Mouse (Mus musculus) forebrain, embryonic 11.5 days (tissue): ENCODE results near the gene Xpo5. TPM values are rescaled to one million over a fixed set of nuclear protein-coding genes. Genes with fewer than 3 reads are reported as not detected.

Experiments used
- ATAC-seq: fragments of 200-750 bp; cut with Nextera tagmentation; replicated peaks from 2 replicates; pipeline ENCODE4 v1.8.0; 2017; ENCODE audit warnings: moderate TSS enrichment; ENCODE audit not compliant: low FRiP score
- DNase-seq: peaks from one replicate; pipeline ENCODE4 v3.0.0-alpha.2; 2017; ENCODE audit warnings: low spot score
- H3K27ac ChIP-seq: fragments of 300-500 bp; sonication (generic); 2 replicates; pipeline ENCODE4 v1.5.1; 2014; ENCODE audit warnings: low read depth, low read length
- H3K27me3 ChIP-seq: fragments of 300-500 bp; sonication (generic); 2 replicates; pipeline ENCODE4 v1.6.1; 2014; ENCODE audit warnings: mild to moderate bottlenecking, low read length, mixed read lengths; ENCODE audit not compliant: control insufficient read depth, insufficient read depth
- H3K36me3 ChIP-seq: fragments of 300-500 bp; sonication (generic); 2 replicates; pipeline ENCODE4 v1.6.1; 2014; ENCODE audit warnings: mild to moderate bottlenecking, low read length, moderate library complexity, mixed read lengths; ENCODE audit not compliant: control insufficient read depth, insufficient read depth
- H3K4me1 ChIP-seq: fragments of 300-500 bp; sonication (generic); replicated peaks from 2 replicates; pipeline ENCODE4 v1.6.1; 2014; ENCODE audit warnings: low read length, mixed read lengths; ENCODE audit not compliant: control insufficient read depth, insufficient read depth
- H3K4me2 ChIP-seq: fragments of 300-500 bp; sonication (generic); 2 replicates; pipeline ENCODE4 v1.6.1; 2014; ENCODE audit warnings: low read depth, mild to moderate bottlenecking, low read length, moderate library complexity, mixed read lengths; ENCODE audit not compliant: severe bottlenecking
- H3K4me3 ChIP-seq: fragments of 300-500 bp; sonication (generic); 2 replicates; pipeline ENCODE4 v1.5.1; 2014; ENCODE audit warnings: low read depth, low read length
- H3K9ac ChIP-seq: fragments of 300-500 bp; sonication (generic); 2 replicates; pipeline ENCODE4 v1.6.1; 2014; ENCODE audit warnings: low read length
- H3K9me3 ChIP-seq: fragments of 300-500 bp; sonication (generic); 2 replicates; pipeline ENCODE4 v1.6.1; 2016; ENCODE audit warnings: low read length, mixed read lengths; ENCODE audit not compliant: control insufficient read depth
- WGBS: fragments of 180-500 bp; shearing (Covaris S2); extraction: QIAGEN DNeasy Blood & Tissue Kit; methylation state at CpG from one replicate; pipeline ENCODE4 v1.1.7; 2014; 5-methylcytosine and 5-hydroxymethylcytosine counted together
- polyA plus RNA-seq: library from polyadenylated mRNA; unstranded; fragments of >200 nt; fragmentation: Nextera tagmentation; extraction: Ambion mirVana; gene quantifications from 2 replicates; pipeline ENCODE4 v1.2.1, GENCODE M21; 2014

Xpo5 gene
- polyA plus RNA-seq, 1 experiment from 2014 or later = 76.7 TPM

- Histone ChIP-seq H3K4me3 (no peak overlapping the region), H3K9me3 (no peaks in the 10 kb centered on the region), H3K27me3 (no peaks in the 10 kb centered on the region), H3K4me2 (no peak overlapping the region), H3K27ac (no peak overlapping the region), H3K9ac (no peak overlapping the region), H3K36me3 (peaks cover 13% of the 10 kb centered on the region; the same call in 1 of the 2 replicates), H3K4me1 (no peaks in the 10 kb centered on the region)
- DNase-seq (no peak), ATAC-seq (no peak)
- WGBS = 93% methylated on average over 3 of the region's 3 CpGs
Observed at GRCm38 (mm10) chr17:46221601-46222000, 19.0 kb downstream of the Xpo5 start.

- DNase-seq (no peak), ATAC-seq (no peak)
- no peak overlapping the region for H3K4me2 ChIP-seq
Observed at GRCm38 (mm10) chr17:46227576-46227975, 25.0 kb downstream of the Xpo5 start.

GRCm38 (mm10) chr17:46236067-46236466 is 33.5 kb downstream of the Xpo5 start:
- Histone ChIP-seq H3K27ac (no peak overlapping the region), H3K36me3 (peaks cover 16% of the 10 kb centered on the region; the same call in 1 of the 2 replicates), H3K4me1 (no peaks in the 10 kb centered on the region), H3K9me3 (no peaks in the 10 kb centered on the region), H3K4me2 (no peak overlapping the region), H3K9ac (no peak overlapping the region), H3K4me3 (no peak overlapping the region), H3K27me3 (no peaks in the 10 kb centered on the region)
- no peak for ATAC-seq
- WGBS = 100% methylated on average over 1 of the region's 1 CpGs
- no peak for DNase-seq

More at GRCm38 (mm10) chr17:46227576-46227975, 25.0 kb downstream of the Xpo5 start:
- Histone ChIP-seq H3K9ac (no peak overlapping the region), H3K27me3 (no peaks in the 10 kb centered on the region), H3K4me3 (no peak overlapping the region), H3K4me1 (no peaks in the 10 kb centered on the region), H3K27ac (no peak overlapping the region), H3K36me3 (peaks cover 19% of the 10 kb centered on the region; the same call in 1 of the 2 replicates), H3K9me3 (no peaks in the 10 kb centered on the region)
- WGBS = 88% methylated on average over 7 of the region's 7 CpGs

- Histone ChIP-seq H3K36me3 (peaks cover 16% of the 10 kb centered on the region; the same call in 1 of the 2 replicates), H3K9me3 (no peaks in the 10 kb centered on the region), H3K9ac (no peak overlapping the region), H3K4me2 (no peak overlapping the region), H3K4me1 (no peaks in the 10 kb centered on the region), H3K4me3 (no peak overlapping the region), H3K27me3 (no peaks in the 10 kb centered on the region), H3K27ac (no peak overlapping the region)
- ATAC-seq (no peak), DNase-seq (no peak)
- 95% methylated on average over 6 of the region's 6 CpGs for WGBS
Observed at GRCm38 (mm10) chr17:46237079-46237478, 34.5 kb downstream of the Xpo5 start.

- no peak overlapping the region for H3K27ac ChIP-seq
- 91% methylated on average over 5 of the region's 5 CpGs for WGBS
- no peaks in the 10 kb centered on the region for H3K4me1 ChIP-seq
- no peaks in the 10 kb centered on the region for H3K27me3 ChIP-seq
- H3K9me3 ChIP-seq = no peaks in the 10 kb centered on the region
- H3K4me3 ChIP-seq = no peak overlapping the region
- no peak for ATAC-seq
- H3K9ac ChIP-seq = no peak overlapping the region
- H3K36me3 ChIP-seq = peaks cover 20% of the 10 kb centered on the region; the same call in 1 of the 2 replicates
- DNase-seq = no peak
- no peak overlapping the region for H3K4me2 ChIP-seq
Observed at GRCm38 (mm10) chr17:46237480-46237879, 34.9 kb downstream of the Xpo5 start.

- 95% methylated on average over 15 of the region's 15 CpGs for WGBS
- Histone ChIP-seq H3K4me3 (no peak overlapping the region), H3K4me1 (no peaks in the 10 kb centered on the region), H3K27ac (no peak overlapping the region), H3K4me2 (no peak overlapping the region), H3K9ac (no peak overlapping the region), H3K36me3 (peaks cover 32% of the 10 kb centered on the region; the same call in 1 of the 2 replicates), H3K9me3 (no peaks in the 10 kb centered on the region), H3K27me3 (no peaks in the 10 kb centered on the region)
- ATAC-seq (no peak), DNase-seq (no peak)
Observed at GRCm38 (mm10) chr17:46239516-46240114, 37.0 kb downstream of the Xpo5 start.

- no peaks in the 10 kb centered on the region for H3K9me3 ChIP-seq
Observed at GRCm38 (mm10) chr17:46241471-46241870, 38.9 kb downstream of the Xpo5 start.

GRCm38 (mm10) chr17:46242274-46242673 is 39.7 kb downstream of the Xpo5 start:
- WGBS = 90% methylated on average over 13 of the region's 13 CpGs
- peaks cover 33% of the 10 kb centered on the region; the same call in 1 of the 2 replicates for H3K36me3 ChIP-seq

More at GRCm38 (mm10) chr17:46241471-46241870, 38.9 kb downstream of the Xpo5 start:
- ATAC-seq (no peak), DNase-seq (no peak)
- no peak overlapping the region for H3K9ac ChIP-seq
- 0 out of 2 replicates have a peak, but pooled peaks cover under 1% of the 10 kb centered on the region for H3K4me1 ChIP-seq
- WGBS = 86% methylated on average over 11 of the region's 11 CpGs
- H3K27me3 ChIP-seq = no peaks in the 10 kb centered on the region
- H3K4me2 ChIP-seq = no peak overlapping the region
- no peak overlapping the region for H3K4me3 ChIP-seq
- H3K36me3 ChIP-seq = peaks cover 38% of the 10 kb centered on the region; the same call in 1 of the 2 replicates
- H3K27ac ChIP-seq = no peak overlapping the region

GRCm38 (mm10) chr17:46242993-46243392 is 40.4 kb downstream of the Xpo5 start:
- Histone ChIP-seq H3K4me1 (peaks cover 5% of the 10 kb centered on the region; the same call in 1 of the 2 replicates), H3K36me3 (peaks cover 33% of the 10 kb centered on the region; the same call in 1 of the 2 replicates), H3K27me3 (no peaks in the 10 kb centered on the region), H3K4me3 (no peak overlapping the region), H3K9me3 (no peaks in the 10 kb centered on the region), H3K9ac (no peak overlapping the region), H3K4me2 (no peak overlapping the region), H3K27ac (no peak overlapping the region)
- no peak for ATAC-seq
- DNase-seq = no peak
- 90% methylated on average over 4 of the region's 4 CpGs for WGBS

More at GRCm38 (mm10) chr17:46242274-46242673, 39.7 kb downstream of the Xpo5 start:
- H3K4me3 ChIP-seq = no peak overlapping the region
- no peak overlapping the region for H3K4me2 ChIP-seq
- DNase-seq (no peak), ATAC-seq (no peak)
- H3K9me3 ChIP-seq = no peaks in the 10 kb centered on the region
- H3K9ac ChIP-seq = no peak overlapping the region
- peaks cover 5% of the 10 kb centered on the region; the same call in 1 of the 2 replicates for H3K4me1 ChIP-seq
- no peaks in the 10 kb centered on the region for H3K27me3 ChIP-seq
- H3K27ac ChIP-seq = no peak overlapping the region
